Mouse (Mus musculus) MEL (cell line): ENCODE results near the gene Armc10. TPM values are rescaled to one million over a fixed set of nuclear protein-coding genes. Genes with fewer than 3 reads are reported as not detected.

ENCODE experiments used
- DNase-seq: peaks from one replicate; pipeline ENCODE4 v3.0.0; 2011; ENCODE audit warnings: low read depth, low spot score
- H3K27ac ChIP-seq: 2 replicates; pipeline ENCODE4 v1.5.1; 2012; ENCODE audit warnings: low read depth, mild to moderate bottlenecking, control low read depth, low read length, moderate library complexity; ENCODE audit not compliant: control insufficient read depth
- H3K27me3 ChIP-seq, 2 experiments: fragments of 150-350 bp in 1 of 2; sonication (generic) in 1 of 2; 2 replicates each; pipeline ENCODE4 v1.6.1; 2012; ENCODE audit warnings: low read length in 2 of 2, mild to moderate bottlenecking in 2 of 2, improper control_type of control experiment in 1 of 2, moderate library complexity in 1 of 2; ENCODE audit not compliant: insufficient read depth in 2 of 2, control insufficient read depth in 1 of 2
- H3K36me3 ChIP-seq, 2 experiments: 2 replicates each; pipeline ENCODE4 v1.6.1; 2012 to 2014; ENCODE audit warnings: low read length in 2 of 2, improper control_type of control experiment in 1 of 2, inconsistent platforms in 1 of 2, mild to moderate bottlenecking in 1 of 2; ENCODE audit not compliant: insufficient read depth in 2 of 2, control insufficient read depth in 1 of 2
- H3K4me1 ChIP-seq, 2 experiments: fragments of 150-350 bp in 1 of 2; sonication (generic) in 1 of 2; 2 replicates each; pipeline ENCODE4 v1.6.1; 2012; ENCODE audit warnings: low read length in 2 of 2, improper control_type of control experiment in 1 of 2, mild to moderate bottlenecking in 1 of 2; ENCODE audit not compliant: insufficient read depth in 2 of 2, control insufficient read depth in 1 of 2
- H3K4me3 ChIP-seq, 2 experiments: fragments of 150-350 bp in 1 of 2; sonication (generic) in 1 of 2; 2 replicates each; pipeline ENCODE4 v1.5.1; 2012; ENCODE audit warnings: low read depth in 2 of 2, low read length in 2 of 2, mild to moderate bottlenecking in 2 of 2, moderate library complexity in 2 of 2, control low read depth in 1 of 2, improper control_type of control experiment in 1 of 2; ENCODE audit not compliant: control insufficient read depth in 1 of 2, insufficient read depth in 1 of 2
- H3K79me2 ChIP-seq: 2 replicates; pipeline ENCODE4 v1.6.1; 2012; ENCODE audit warnings: mild to moderate bottlenecking, low read length, moderate library complexity; ENCODE audit not compliant: control insufficient read depth, poor library complexity, insufficient read depth
- H3K9ac ChIP-seq: 2 replicates; pipeline ENCODE4 v1.6.1; 2012; ENCODE audit warnings: low read depth, mild to moderate bottlenecking, control low read depth, low read length, moderate library complexity; ENCODE audit not compliant: control insufficient read depth, poor library complexity, severe bottlenecking
- H3K9me3 ChIP-seq: fragments of 150-350 bp; sonication (generic); replicated peaks from 2 replicates; pipeline ENCODE4 v1.6.1; 2012; ENCODE audit warnings: mild to moderate bottlenecking, low read length, improper control_type of control experiment, moderate library complexity; ENCODE audit not compliant: insufficient read depth
- BHLHE40 ChIP-seq: IDR thresholded peaks from 2 replicates; pipeline ENCODE4 v1.6.1; 2012; ENCODE audit warnings: low read depth, mild to moderate bottlenecking, inconsistent platforms, low read length, improper control_type of control experiment, borderline replicate concordance
- CHD2 ChIP-seq: IDR thresholded peaks from 2 replicates; pipeline ENCODE4 v1.6.1; 2011; ENCODE audit warnings: low read length, improper control_type of control experiment
- E2F4 ChIP-seq: IDR thresholded peaks from 2 replicates; pipeline ENCODE4 v1.6.1; 2011; ENCODE audit warnings: low read depth, low read length, improper control_type of control experiment, borderline replicate concordance
- ELF1 ChIP-seq: IDR thresholded peaks from 2 replicates; pipeline ENCODE4 v1.6.1; 2014; ENCODE audit warnings: low read depth, mild to moderate bottlenecking, inconsistent platforms, low read length, improper control_type of control experiment, moderate library complexity
- EP300 ChIP-seq, 2 experiments: IDR thresholded peaks; 2 replicates each; pipeline ENCODE4 v1.6.1; 2011; ENCODE audit warnings: improper control_type of control experiment in 2 of 2, low read length in 2 of 2, low read depth in 1 of 2, mild to moderate bottlenecking in 1 of 2
- ETS1 ChIP-seq: IDR thresholded peaks from 2 replicates; pipeline ENCODE4 v1.6.1; 2012; ENCODE audit warnings: low read depth, mild to moderate bottlenecking, inconsistent platforms, low read length, improper control_type of control experiment, moderate library complexity
- GATA1 ChIP-seq: IDR thresholded peaks from 2 replicates; pipeline ENCODE4 v1.6.1; 2011; ENCODE audit warnings: low read depth, low read length, improper control_type of control experiment
- HCFC1 ChIP-seq: IDR thresholded peaks from 2 replicates; pipeline ENCODE4 v1.6.1; 2012; ENCODE audit warnings: low read depth, mild to moderate bottlenecking, inconsistent platforms, low read length, improper control_type of control experiment, moderate library complexity
- KAT2A ChIP-seq: conservative IDR thresholded peaks from 2 replicates; pipeline ENCODE4 v1.6.1; 2012; ENCODE audit warnings: low read depth, low read length, improper control_type of control experiment, inconsistent platforms
- MEF2A ChIP-seq: IDR thresholded peaks from 2 replicates; pipeline ENCODE4 v1.6.1; 2014; ENCODE audit warnings: low read depth, mild to moderate bottlenecking, inconsistent platforms, low read length, improper control_type of control experiment; ENCODE audit not compliant: poor library complexity, insufficient replicate concordance, severe bottlenecking; ENCODE audit errors: extremely low read depth
- MYB ChIP-seq: IDR thresholded peaks from 2 replicates; pipeline ENCODE4 v1.6.1; 2011; ENCODE audit warnings: mild to moderate bottlenecking, low read depth, low read length, improper control_type of control experiment
- MYC ChIP-seq: IDR thresholded peaks from 2 replicates; pipeline ENCODE4 v1.6.1; 2011; ENCODE audit warnings: low read depth, mild to moderate bottlenecking, low read length, improper control_type of control experiment, moderate library complexity
- POLR2A ChIP-seq, 2 experiments: IDR thresholded peaks; 2 replicates each; pipeline ENCODE4 v1.6.1; 2011 to 2012; ENCODE audit warnings: low read length in 2 of 2, mild to moderate bottlenecking in 2 of 2, control low read depth in 1 of 2, improper control_type of control experiment in 1 of 2, low read depth in 1 of 2, moderate library complexity in 1 of 2; ENCODE audit not compliant: control insufficient read depth in 1 of 2, insufficient read depth in 1 of 2, poor library complexity in 1 of 2
- POLR2AphosphoS5 ChIP-seq: IDR thresholded peaks from 2 replicates; pipeline ENCODE4 v1.6.1; 2012; ENCODE audit warnings: low read depth, borderline replicate concordance, mild to moderate bottlenecking, inconsistent platforms, low read length, moderate library complexity, mixed read lengths
- RCOR1 ChIP-seq: IDR thresholded peaks from 2 replicates; pipeline ENCODE4 v1.6.1; 2012; ENCODE audit warnings: low read depth, mild to moderate bottlenecking, inconsistent platforms, low read length, improper control_type of control experiment
- SIN3A ChIP-seq: IDR thresholded peaks from 2 replicates; pipeline ENCODE4 v1.6.1; 2012; ENCODE audit warnings: low read length, improper control_type of control experiment, inconsistent platforms
- TAL1 ChIP-seq: IDR thresholded peaks from 2 replicates; pipeline ENCODE4 v1.6.1; 2012; ENCODE audit warnings: mild to moderate bottlenecking, inconsistent platforms, low read length, moderate library complexity, mixed read lengths
- UBTF ChIP-seq: IDR thresholded peaks from 2 replicates; pipeline ENCODE4 v1.6.1; 2012; ENCODE audit warnings: low read depth, mild to moderate bottlenecking, inconsistent platforms, low read length, improper control_type of control experiment, moderate library complexity, borderline replicate concordance; ENCODE audit not compliant: insufficient read depth
- USF2 ChIP-seq, 2 experiments: IDR thresholded peaks; 2 replicates each; pipeline ENCODE4 v1.6.1; 2011 to 2012; ENCODE audit warnings: improper control_type of control experiment in 2 of 2, low read length in 2 of 2, borderline replicate concordance in 1 of 2, inconsistent platforms in 1 of 2, low read depth in 1 of 2, mild to moderate bottlenecking in 1 of 2; ENCODE audit not compliant: insufficient read depth in 1 of 2
- ZC3H11A ChIP-seq: IDR thresholded peaks from 2 replicates; pipeline ENCODE4 v1.6.1; 2012; ENCODE audit warnings: low read depth, mild to moderate bottlenecking, inconsistent platforms, low read length, improper control_type of control experiment
- ZMIZ1 ChIP-seq: IDR thresholded peaks from 2 replicates; pipeline ENCODE4 v1.6.1; 2012; ENCODE audit warnings: low read depth, mild to moderate bottlenecking, inconsistent platforms, low read length, improper control_type of control experiment, moderate library complexity
- polyA plus RNA-seq, 2 experiments: library from polyadenylated mRNA; stranded (reverse) in 1 of 2; unstranded in 1 of 2; fragments of >175 nt in 1 of 2; fragments of >200 nt in 1 of 2; gene quantifications; 2 replicates each; pipeline versions ENCODE4 v1.2.1 to v1.2.4; 2012; ENCODE audit warnings: low replicate concordance in 2 of 2, low read depth in 1 of 2; ENCODE audit not compliant: insufficient read length in 2 of 2, insufficient read depth in 1 of 2, missing spikeins in 1 of 2
- total RNA-seq: library from RNA; depleted of rRNA; stranded (reverse); fragments of 300-350 nt; gene quantifications from 2 replicates; pipeline ENCODE4 v1.2.3, GENCODE M21; 2012

The Armc10 gene
- total and polyA plus RNA-seq, 3 experiments = 52.2 to 152 (median 60.4) TPM

- no peak for TF ChIP-seq POLR2AphosphoS5
- TF ChIP-seq EP300 (IDR thresholded peaks at IDR 0.05; ENCODE audit: low read depth in 1 of 2, low read length in 2 of 2) = peak in 1 of 2 experiments; percentile 7; a peak in 2 of 4 replicates
- no peak for TF ChIP-seq UBTF
- peak; percentile 78 for TF ChIP-seq SIN3A
Observed at GRCm38 (mm10) chr5:21672812-21673635, 27.4 kb downstream of the Armc10 start (continued).

DNA sequence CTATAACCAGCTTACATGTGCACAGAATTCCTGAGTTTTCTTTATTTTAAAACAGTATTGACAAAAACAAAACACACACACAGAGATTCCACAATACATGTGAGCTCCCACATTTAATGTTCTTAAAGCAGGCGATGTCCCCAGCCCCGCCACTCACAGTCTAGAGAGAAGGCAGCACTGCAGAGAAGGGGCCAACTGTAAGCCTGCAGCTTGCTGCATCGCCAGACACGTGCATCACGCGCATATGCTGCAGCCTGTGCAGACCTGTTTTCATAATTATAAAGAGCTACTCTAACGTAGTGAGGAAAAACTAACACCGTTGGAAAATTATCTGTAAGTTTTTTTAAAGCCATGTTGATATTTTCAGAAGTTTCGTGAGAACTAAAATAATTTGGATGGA lies 28.1 kb downstream of the Armc10 start:
- peaks cover 0 to 6% of the 10 kb centered on the region in 2 experiments; a peak in 2 of 4 replicates for H3K36me3 ChIP-seq
- no peaks in the 10 kb centered on the region for H3K9me3 ChIP-seq
- no peak overlapping the region for H3K27ac ChIP-seq
- H3K4me1 ChIP-seq = peaks cover 0 to 3% of the 10 kb centered on the region in 2 experiments; a peak in 1 of 4 replicates
- DNase-seq = no peak
- peak overlapping the region; percentile 94; the same call in 1 of the 2 replicates for H3K9ac ChIP-seq
- peak overlapping the region in 1 of 2 experiments; percentile 79; a peak in 2 of 4 replicates for H3K4me3 ChIP-seq
- no peaks in the 10 kb centered on the region for H3K27me3 ChIP-seq
- no peak for TF ChIP-seq KAT2A
- no peak for TF ChIP-seq HCFC1
- no peak for TF ChIP-seq GATA1
- no peak for TF ChIP-seq USF2 (IDR thresholded peaks at IDR 0.05; ENCODE audit: borderline replicate concordance in 1 of 2, insufficient read depth in 1 of 2, low read depth in 1 of 2, low read length in 2 of 2)
- no peak for TF ChIP-seq ZMIZ1
- no peak for TF ChIP-seq ELF1
- no peak for TF ChIP-seq POLR2A (IDR thresholded peaks at IDR 0.05; ENCODE audit: control insufficient read depth in 1 of 2, insufficient read depth in 1 of 2, low read depth in 1 of 2, low read length in 2 of 2, poor library complexity in 1 of 2)
- TF ChIP-seq BHLHE40 = no peak
- TF ChIP-seq TAL1 = no peak
- TF ChIP-seq ZC3H11A = no peak
- no peak for TF ChIP-seq MYC
- no peak for TF ChIP-seq CHD2
- TF ChIP-seq, all 39 proteins: peak for 0
- H3K79me2 ChIP-seq = peaks cover 3% of the 10 kb centered on the region; the same call in 1 of the 2 replicates

- TF ChIP-seq RCOR1 (no peak), ETS1 (no peak), MYC (no peak), MEF2A (no peak), MYB (no peak), E2F4 (no peak)
- no peak for DNase-seq
- Histone ChIP-seq H3K9ac (no peak overlapping the region), H3K27ac (no peak overlapping the region), H3K9me3 (no peaks in the 10 kb centered on the region), H3K4me3 (no peak overlapping the region), H3K36me3 (peaks cover 0 to 6% of the 10 kb centered on the region in 2 experiments; a peak in 2 of 4 replicates), H3K27me3 (no peaks in the 10 kb centered on the region), H3K4me1 (peaks cover 0 to 3% of the 10 kb centered on the region in 2 experiments; a peak in 1 of 4 replicates), H3K79me2 (peaks cover 3% of the 10 kb centered on the region; the same call in 1 of the 2 replicates)
Observed at GRCm38 (mm10) chr5:21675019-21675418, 29.4 kb downstream of the Armc10 start.
